Mouse (Mus musculus) cortical plate, adult 2 months (tissue): ENCODE data around the gene Mrpl38.

ENCODE experiments used
- CTCF ChIP-seq: fragments of 200-500 bp; IDR thresholded peaks from 2 replicates; pipeline ENCODE4 v1.5.1; 2011; ENCODE audit warnings: mild to moderate bottlenecking, control low read depth, low read length; ENCODE audit not compliant: insufficient read depth; ENCODE audit errors: extremely low read depth
- POLR2A ChIP-seq: fragments of 200-500 bp; IDR thresholded peaks from 2 replicates; pipeline ENCODE4 v1.6.1; 2011; ENCODE audit warnings: mild to moderate bottlenecking, low read length, control low read depth; ENCODE audit not compliant: insufficient read depth; ENCODE audit errors: extremely low read depth

- no peak for TF ChIP-seq POLR2A
- TF ChIP-seq CTCF = no peak
Measured at GRCm38 (mm10) chr11:116108464-116109137, 30.1 kb downstream of the Mrpl38 start.
